Mouse (Mus musculus) CH12.LX (cell line): ENCODE measurements around the gene Gm45808. TPM values are rescaled to one million over a fixed set of nuclear protein-coding genes. Genes with fewer than 3 reads are reported as not detected.

Source experiments
- DNase-seq: peaks from one replicate; pipeline ENCODE4 v3.0.0-alpha.2; 2013; ENCODE audit errors: extremely low read depth
- H3K27ac ChIP-seq: 2 replicates; pipeline ENCODE4 v1.5.1; 2012; ENCODE audit warnings: low read depth, mild to moderate bottlenecking, control low read depth, moderate library complexity; ENCODE audit not compliant: insufficient read depth
- H3K27me3 ChIP-seq: replicated peaks from 2 replicates; pipeline ENCODE3; 2012; ENCODE audit warnings: inconsistent platforms
- H3K36me3 ChIP-seq, 2 experiments: replicated peaks in 1 of 2; 2 replicates each; pipeline versions ENCODE3 to v1.6.1; 2012; ENCODE audit warnings: inconsistent platforms in 1 of 2, low read length in 1 of 2, mild to moderate bottlenecking in 1 of 2, mixed read lengths in 1 of 2, moderate library complexity in 1 of 2; ENCODE audit not compliant: control insufficient read depth in 1 of 2, insufficient read depth in 1 of 2
- H3K4me1 ChIP-seq, 2 experiments: 2 replicates each; pipeline ENCODE4 v1.6.1; 2012; ENCODE audit warnings: inconsistent platforms in 1 of 2, moderate library complexity in 1 of 2; ENCODE audit not compliant: insufficient read depth in 2 of 2, control insufficient read depth in 1 of 2
- H3K4me2 ChIP-seq: 2 replicates; pipeline ENCODE4 v1.6.1; 2012; ENCODE audit warnings: low read depth, mild to moderate bottlenecking, control low read depth; ENCODE audit not compliant: poor library complexity, insufficient read depth, severe bottlenecking
- H3K4me3 ChIP-seq, 3 experiments: fragments of 150-350 bp in 1 of 3; sonication (generic) in 1 of 3; replicated peaks in 1 of 3; 2 replicates each; pipeline versions ENCODE3 to v1.5.1; 2011 to 2012; ENCODE audit warnings: low read depth in 2 of 3, low read length in 2 of 3, mild to moderate bottlenecking in 2 of 3, moderate library complexity in 2 of 3, control low read depth in 1 of 3, improper control_type of control experiment in 1 of 3, inconsistent platforms in 1 of 3, mixed read lengths in 1 of 3; ENCODE audit not compliant: poor library complexity in 1 of 3
- H3K79me2 ChIP-seq: replicated peaks from 2 replicates; pipeline ENCODE4 v1.6.1; 2012; ENCODE audit warnings: mild to moderate bottlenecking, moderate library complexity; ENCODE audit not compliant: control insufficient read depth, poor library complexity, insufficient read depth, severe bottlenecking; ENCODE audit errors: extremely low read depth
- H3K9ac ChIP-seq: 2 replicates; pipeline ENCODE4 v1.6.1; 2012; ENCODE audit warnings: low read depth, mild to moderate bottlenecking, control low read depth, moderate library complexity; ENCODE audit not compliant: insufficient read depth
- H3K9me3 ChIP-seq: replicated peaks from 2 replicates; pipeline ENCODE3; 2012; ENCODE audit warnings: low read length, inconsistent platforms, mixed read lengths
- CHD1 ChIP-seq: IDR thresholded peaks from 2 replicates; pipeline ENCODE4 v1.6.1; 2012; ENCODE audit warnings: low read depth, low read length, improper control_type of control experiment, inconsistent platforms
- CHD2 ChIP-seq: IDR thresholded peaks from 2 replicates; pipeline ENCODE4 v1.6.1; 2011; ENCODE audit warnings: low read length, improper control_type of control experiment
- CTCF ChIP-seq, 2 experiments: IDR thresholded peaks in 1 of 2; conservative IDR thresholded peaks in 1 of 2; 2 replicates each; pipeline ENCODE4 v1.5.1; 2011 to 2012; ENCODE audit warnings: low read depth in 2 of 2, low read length in 2 of 2, improper control_type of control experiment in 1 of 2, inconsistent platforms in 1 of 2, mild to moderate bottlenecking in 1 of 2, moderate library complexity in 1 of 2
- E2F4 ChIP-seq: IDR thresholded peaks from 2 replicates; pipeline ENCODE4 v1.6.1; 2011; ENCODE audit warnings: low read depth, low read length, improper control_type of control experiment; ENCODE audit not compliant: insufficient replicate concordance
- ELF1 ChIP-seq: IDR thresholded peaks from 2 replicates; pipeline ENCODE4 v1.6.1; 2014; ENCODE audit warnings: low read depth, mild to moderate bottlenecking, inconsistent platforms, low read length, improper control_type of control experiment
- EP300 ChIP-seq: IDR thresholded peaks from 2 replicates; pipeline ENCODE4 v1.6.1; 2011; ENCODE audit warnings: low read length, improper control_type of control experiment
- ETS1 ChIP-seq: conservative IDR thresholded peaks from 2 replicates; pipeline ENCODE4 v1.6.1; 2012; ENCODE audit warnings: low read depth, mild to moderate bottlenecking, inconsistent platforms, low read length, improper control_type of control experiment, moderate library complexity
- GABPA ChIP-seq: IDR thresholded peaks from 2 replicates; pipeline ENCODE4 v1.6.1; 2012; ENCODE audit warnings: low read depth, low read length, improper control_type of control experiment, inconsistent platforms; ENCODE audit not compliant: insufficient replicate concordance
- IRF4 ChIP-seq: IDR thresholded peaks from 2 replicates; pipeline ENCODE4 v1.6.1; 2014; ENCODE audit warnings: low read depth, mild to moderate bottlenecking, inconsistent platforms, low read length, improper control_type of control experiment
- JUND ChIP-seq: conservative IDR thresholded peaks from 2 replicates; pipeline ENCODE4 v1.6.1; 2011; ENCODE audit warnings: low read depth, low read length, improper control_type of control experiment
- KAT2A ChIP-seq: IDR thresholded peaks from 2 replicates; pipeline ENCODE4 v1.6.1; 2012; ENCODE audit warnings: low read length, improper control_type of control experiment, inconsistent platforms; ENCODE audit not compliant: insufficient replicate concordance
- MAFK ChIP-seq: IDR thresholded peaks from 2 replicates; pipeline ENCODE4 v1.6.1; 2011; ENCODE audit warnings: low read length, improper control_type of control experiment; ENCODE audit not compliant: insufficient replicate concordance
- MAX ChIP-seq: IDR thresholded peaks from 2 replicates; pipeline ENCODE4 v1.6.1; 2011; ENCODE audit warnings: low read length, improper control_type of control experiment
- MEF2A ChIP-seq: IDR thresholded peaks from 2 replicates; pipeline ENCODE4 v1.6.1; 2014; ENCODE audit warnings: low read depth, mild to moderate bottlenecking, inconsistent platforms, low read length, improper control_type of control experiment, borderline replicate concordance
- MXI1 ChIP-seq: IDR thresholded peaks from 2 replicates; pipeline ENCODE4 v1.6.1; 2011; ENCODE audit warnings: mild to moderate bottlenecking, low read depth, low read length, improper control_type of control experiment
- MYC ChIP-seq: IDR thresholded peaks from 2 replicates; pipeline ENCODE4 v1.6.1; 2011; ENCODE audit warnings: low read depth, mild to moderate bottlenecking, improper control_type of control experiment, low read length
- NELFE ChIP-seq: IDR thresholded peaks from 2 replicates; pipeline ENCODE4 v1.6.1; 2011; ENCODE audit warnings: low read depth, low read length, improper control_type of control experiment
- NRF1 ChIP-seq: IDR thresholded peaks from 2 replicates; pipeline ENCODE4 v1.6.1; 2014; ENCODE audit warnings: low read depth, mild to moderate bottlenecking, inconsistent platforms, low read length, improper control_type of control experiment, moderate library complexity
- PAX5 ChIP-seq: IDR thresholded peaks from 2 replicates; pipeline ENCODE4 v1.6.1; 2012; ENCODE audit warnings: low read length, inconsistent platforms, mixed read lengths
- RCOR1 ChIP-seq: conservative IDR thresholded peaks from 2 replicates; pipeline ENCODE4 v1.6.1; 2012; ENCODE audit warnings: low read depth, mild to moderate bottlenecking, inconsistent platforms, low read length, improper control_type of control experiment
- SIN3A ChIP-seq: IDR thresholded peaks from 2 replicates; pipeline ENCODE4 v1.6.1; 2012; ENCODE audit warnings: low read length, improper control_type of control experiment, inconsistent platforms
- SMC3 ChIP-seq: IDR thresholded peaks from 2 replicates; pipeline ENCODE4 v1.6.1; 2011; ENCODE audit warnings: low read depth, low read length, improper control_type of control experiment
- TBP ChIP-seq: conservative IDR thresholded peaks from 2 replicates; pipeline ENCODE4 v1.6.1; 2011; ENCODE audit warnings: low read depth, low read length, improper control_type of control experiment
- TCF12 ChIP-seq: IDR thresholded peaks from 2 replicates; pipeline ENCODE4 v1.6.1; 2014; ENCODE audit warnings: low read depth, mild to moderate bottlenecking, inconsistent platforms, low read length, improper control_type of control experiment
- USF2 ChIP-seq: conservative IDR thresholded peaks from 2 replicates; pipeline ENCODE4 v1.6.1; 2011; ENCODE audit warnings: low read depth, low read length, improper control_type of control experiment
- ZC3H11A ChIP-seq: IDR thresholded peaks from 2 replicates; pipeline ENCODE4 v1.6.1; 2012; ENCODE audit warnings: low read depth, mild to moderate bottlenecking, inconsistent platforms, low read length, improper control_type of control experiment
- ZNF384 ChIP-seq: IDR thresholded peaks from 2 replicates; pipeline ENCODE4 v1.6.1; 2012; ENCODE audit warnings: low read depth, low read length, improper control_type of control experiment, inconsistent platforms
- dilution Hi-C: fragments of 300-500 bp; cut with MboI; formaldehyde crosslinking; loops from 2 replicates; pipeline ENCODE4 v1.14.3; 2020; ENCODE audit warnings: low sequenced_read_pairs; ENCODE audit not compliant: extremely low pct_unique_long_range_greater_than_20kb, extremely low pct_ligation_motif_present
- in situ Hi-C: fragments of 300-500 bp; cut with MboI; formaldehyde crosslinking; loops from 3 replicates; pipeline ENCODE4 v1.14.3; 2019; ENCODE audit warnings: low sequenced_read_pairs, low pct_ligation_motif_present, low pct_unique_long_range_greater_than_20kb, mixed read lengths
- polyA plus RNA-seq: library from polyadenylated mRNA; unstranded; fragments of >175 nt; gene quantifications from 2 replicates; pipeline ENCODE4 v1.2.1, GENCODE M21; 2012; ENCODE audit warnings: low read depth; ENCODE audit not compliant: insufficient read length
- total RNA-seq, 2 experiments: library from RNA; depleted of rRNA; stranded (reverse); fragments of 300-350 nt in 1 of 2; fragments of >200 nt in 1 of 2; gene quantifications; 2 replicates each; pipeline ENCODE4 v1.2.3; 2012 to 2014

Gene Gm45808
- total and polyA plus RNA-seq, 3 experiments, result 0.85 to 5.0 TPM; not detected in 1

DNA sequence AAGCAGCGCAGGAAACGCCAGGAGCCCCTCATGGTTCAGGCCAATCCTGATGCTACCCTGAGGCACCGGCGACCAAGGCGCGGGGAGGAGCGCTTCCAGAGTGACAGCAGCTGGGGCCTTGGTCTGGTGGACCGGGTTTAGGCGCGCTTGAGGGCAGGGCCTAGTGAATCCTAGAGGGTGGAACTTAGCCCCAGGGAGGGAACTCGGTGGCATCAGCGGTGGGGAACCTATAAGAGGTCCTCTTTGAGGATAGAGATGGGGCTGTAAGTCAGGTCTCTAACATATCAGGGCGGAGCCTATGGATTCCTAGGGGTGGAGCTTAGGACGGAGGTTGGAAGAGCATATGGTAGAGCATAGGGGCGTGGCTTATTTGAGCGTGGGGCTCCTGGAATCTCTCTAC, 28.8 kb upstream of the Gm45808 start:
- H3K4me1 ChIP-seq, result peaks cover 2 to 4% of the 10 kb centered on the region in 2 experiments; a peak in 2 of 4 replicates
- in situ Hi-C loops, result no loop called here
- H3K27me3 ChIP-seq, result no peaks in the 10 kb centered on the region
- dilution Hi-C loops, result no loop called here
- H3K27ac ChIP-seq, result no peak overlapping the region
- H3K36me3 ChIP-seq, result no peaks in the 10 kb centered on the region
- no peaks in the 10 kb centered on the region for H3K9me3 ChIP-seq
- H3K4me2 ChIP-seq, result no peak overlapping the region
- no peak for DNase-seq
- H3K9ac ChIP-seq, result no peak overlapping the region
- no peak overlapping the region for H3K4me3 ChIP-seq
- no peaks in the 10 kb centered on the region for H3K79me2 ChIP-seq
- no peak for TF ChIP-seq PAX5
- no peak for TF ChIP-seq ELF1
- no peak for TF ChIP-seq TCF12
- no peak for TF ChIP-seq MAFK
- TF ChIP-seq ETS1, result no peak
- TF ChIP-seq SMC3, result no peak
- TF ChIP-seq MAX, result no peak
- TF ChIP-seq EP300, result no peak
- no peak for TF ChIP-seq SIN3A
- no peak for TF ChIP-seq RCOR1
- no peak for TF ChIP-seq CHD1
- no peak for TF ChIP-seq CTCF (conservative IDR thresholded peaks at IDR 0.05 in 1 of 2, IDR thresholded peaks at IDR 0.05 in 1 of 2; ENCODE audit: low read depth in 2 of 2, low read length in 2 of 2)
- TF ChIP-seq MXI1, result no peak
- TF ChIP-seq NRF1, result no peak
- TF ChIP-seq ZC3H11A, result no peak
- no peak for TF ChIP-seq KAT2A
- no peak for TF ChIP-seq CHD2
- TF ChIP-seq GABPA, result no peak
- TF ChIP-seq ZNF384, result no peak
- TF ChIP-seq E2F4, result no peak
- TF ChIP-seq, all 38 proteins: peak for 0

DNA sequence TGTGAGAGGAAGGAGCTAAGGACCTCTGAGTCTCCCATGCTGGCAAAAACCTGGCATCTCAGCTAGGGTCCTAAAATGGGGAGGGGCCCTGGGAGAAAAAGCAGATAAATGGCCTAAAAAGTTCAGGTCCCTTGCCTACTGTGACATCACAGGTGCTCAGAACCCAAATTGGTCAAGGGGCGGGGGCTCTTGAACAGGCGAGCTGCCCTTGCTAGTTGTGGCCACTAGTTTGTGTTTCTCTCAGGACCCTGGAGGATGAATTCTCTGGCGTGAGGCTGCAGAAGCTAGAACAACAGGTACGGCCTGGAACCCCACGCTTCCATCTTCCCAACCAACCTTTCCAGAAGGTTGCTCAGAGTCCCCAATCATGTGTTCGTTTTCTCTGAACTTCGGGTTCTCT, 27.8 kb upstream of the Gm45808 start:
- in situ Hi-C loops (no loop called here), dilution Hi-C loops (no loop called here)
- no peak overlapping the region for H3K9ac ChIP-seq
- H3K36me3 ChIP-seq, result no peaks in the 10 kb centered on the region
- DNase-seq, result no peak
- H3K27ac ChIP-seq, result no peak overlapping the region
- no peak overlapping the region for H3K4me3 ChIP-seq
- TF ChIP-seq MYC (no peak), EP300 (no peak), TBP (no peak), USF2 (no peak), MAFK (no peak), MEF2A (no peak), NELFE (no peak), KAT2A (no peak), ZNF384 (no peak), IRF4 (no peak), TCF12 (no peak), CTCF (conservative IDR thresholded peaks at IDR 0.05 in 1 of 2, IDR thresholded peaks at IDR 0.05 in 1 of 2; ENCODE audit: low read depth in 2 of 2, low read length in 2 of 2) (no peak), JUND (no peak)
- no peaks in the 10 kb centered on the region for H3K27me3 ChIP-seq
- no peaks in the 10 kb centered on the region for H3K9me3 ChIP-seq
- no peaks in the 10 kb centered on the region for H3K79me2 ChIP-seq
- no peak overlapping the region for H3K4me2 ChIP-seq
- H3K4me1 ChIP-seq, result peaks cover 2 to 4% of the 10 kb centered on the region in 2 experiments; a peak in 3 of 4 replicates
